Mouse (Mus musculus) midbrain, embryonic 10.5 days (tissue): ENCODE results near the gene Sycn. TPM values are rescaled to one million over a fixed set of nuclear protein-coding genes. Genes with fewer than 3 reads are reported as not detected.
"Not testable (repeated sequence)": the region's sequence is repeated elsewhere in the genome, so short reads cannot be mapped to it uniquely, and the experiment has no call there.

ENCODE experiments used
- DNase-seq: peaks from one replicate; pipeline ENCODE4 v3.0.0-alpha.2; 2017; ENCODE audit warnings: low spot score
- H3K27ac ChIP-seq: fragments of 300-500 bp; sonication (generic); replicated peaks from 2 replicates; pipeline ENCODE4 v1.5.1; 2016; ENCODE audit warnings: mild to moderate bottlenecking
- H3K27me3 ChIP-seq: fragments of 300-500 bp; sonication (generic); 2 replicates; pipeline ENCODE4 v1.6.1; 2016; ENCODE audit warnings: low read depth, mild to moderate bottlenecking; ENCODE audit not compliant: poor library complexity, severe bottlenecking
- H3K36me3 ChIP-seq: fragments of 300-500 bp; sonication (generic); 2 replicates; pipeline ENCODE4 v1.6.1; 2016; ENCODE audit warnings: mild to moderate bottlenecking, moderate library complexity
- H3K4me1 ChIP-seq: fragments of 300-500 bp; sonication (generic); 2 replicates; pipeline ENCODE4 v1.6.1; 2016
- H3K4me3 ChIP-seq: fragments of 300-500 bp; sonication (generic); 2 replicates; pipeline ENCODE4 v1.5.1; 2016; ENCODE audit warnings: mild to moderate bottlenecking, moderate library complexity
- H3K9me3 ChIP-seq: fragments of 300-500 bp; sonication (generic); replicated peaks from 2 replicates; pipeline ENCODE4 v1.6.1; 2016; ENCODE audit warnings: mild to moderate bottlenecking
- WGBS: fragments of 180-500 bp; shearing (Covaris S2); methylation state at CpG from one replicate; pipeline ENCODE4 v1.1.7; 2016; 5-methylcytosine and 5-hydroxymethylcytosine counted together
- polyA plus RNA-seq: library from polyadenylated mRNA; unstranded; fragments of >200 nt; fragmentation: Nextera tagmentation; extraction: Ambion mirVana; gene quantifications from 2 replicates; pipeline ENCODE4 v1.2.1, GENCODE M21; 2016

Gene Sycn
- not detected in 2 replicates for polyA plus RNA-seq

DNA sequence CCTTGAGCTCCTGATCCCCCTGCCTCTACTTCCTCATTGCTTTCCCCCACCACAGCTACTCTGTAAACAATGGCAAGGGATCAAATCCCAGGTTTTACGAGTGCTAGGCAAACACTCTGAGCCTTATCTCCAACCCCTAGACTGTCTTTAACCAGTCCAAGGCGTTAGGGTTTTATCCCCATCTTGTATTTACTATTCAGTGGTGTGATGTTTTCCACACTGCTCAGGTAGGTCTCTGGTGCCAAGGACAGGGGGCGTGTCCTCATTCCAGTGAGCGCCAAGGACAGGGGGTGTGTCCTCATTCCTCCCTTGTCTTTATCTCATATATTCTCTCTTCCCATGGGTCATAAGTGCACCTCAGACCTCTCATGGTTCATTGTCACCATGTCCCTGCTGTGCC is at the start of gene Sycn:
Sycn (plus strand) TSS at position 360 of the 400 bp plus-strand sequence.
- Histone ChIP-seq H3K4me3 (no peak within 1 kb of the TSS), H3K27ac (no peak within 1 kb of the TSS), H3K27me3 (peaks cover 27% of the 10 kb centered on the region), H3K9me3 (0 out of 2 replicates have a peak, but pooled peaks cover 3% of the 10 kb centered on the region), H3K4me1 (peaks cover 23% of the 10 kb centered on the region), H3K36me3 (no peaks in the 10 kb centered on the region)
- DNase-seq: no peak
- WGBS: 76% methylated on average over 4 of the region's 4 CpGs

- no peak for DNase-seq
- H3K27me3 ChIP-seq: peaks cover 39% of the 10 kb centered on the region
- H3K27ac ChIP-seq: no peak overlapping the region
- peaks cover 32% of the 10 kb centered on the region for H3K4me1 ChIP-seq
- H3K9me3 ChIP-seq: no peaks in the 10 kb centered on the region
- H3K4me3 ChIP-seq: no peak overlapping the region
- H3K36me3 ChIP-seq: no peaks in the 10 kb centered on the region
- WGBS: 29% methylated on average over 14 of the region's 14 CpGs
Measured at GRCm38 (mm10) chr7:28490903-28491302, 49.8 kb upstream of the Sycn start.

DNA sequence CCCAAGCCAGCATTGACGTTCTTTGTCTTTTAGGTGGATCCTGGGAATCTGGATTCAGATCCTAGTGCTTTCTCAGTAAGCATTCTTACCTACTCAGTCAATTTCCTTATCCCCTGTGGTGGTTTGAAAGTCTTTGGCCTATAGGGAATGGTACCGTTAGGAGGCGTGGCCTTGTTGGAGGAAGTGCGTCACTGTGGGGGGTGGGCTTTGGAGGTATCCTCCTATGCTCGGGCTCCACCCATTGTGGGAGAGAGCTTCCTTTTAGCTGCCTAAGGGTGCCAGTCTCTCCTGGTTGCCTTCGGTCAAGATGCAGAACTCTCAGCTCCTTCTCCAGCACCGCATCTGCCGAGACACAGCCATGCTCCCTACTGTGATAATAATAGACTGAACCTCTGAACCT is 48.4 kb upstream of the Sycn start:
- 88% methylated on average over 8 of the region's 8 CpGs for WGBS
- no peaks in the 10 kb centered on the region for H3K9me3 ChIP-seq
- peaks cover 26% of the 10 kb centered on the region for H3K27me3 ChIP-seq
- DNase-seq: no peak
- H3K4me1 ChIP-seq: peaks cover 33% of the 10 kb centered on the region
- H3K36me3 ChIP-seq: no peaks in the 10 kb centered on the region
- H3K27ac ChIP-seq: no peak overlapping the region
- H3K4me3 ChIP-seq: no peak overlapping the region

GRCm38 (mm10) chr7:28495426-28495825 is 45.3 kb upstream of the Sycn start:
- Histone ChIP-seq H3K4me3 (no peak overlapping the region), H3K36me3 (no peaks in the 10 kb centered on the region), H3K9me3 (peaks cover 2% of the 10 kb centered on the region; the same call in 1 of the 2 replicates), H3K27me3 (0 out of 2 replicates have a peak, but pooled peaks cover 5% of the 10 kb centered on the region), H3K27ac (no peak overlapping the region), H3K4me1 (peaks cover 20% of the 10 kb centered on the region)
- peak; percentile 31 for DNase-seq
- WGBS: 67% methylated on average over 11 of the region's 11 CpGs

GRCm38 (mm10) chr7:28505585-28505984 is 35.1 kb upstream of the Sycn start:
- H3K4me3 ChIP-seq: no peak overlapping the region
- H3K36me3 ChIP-seq: no peaks in the 10 kb centered on the region
- H3K27ac ChIP-seq: no peak overlapping the region
- no peak for DNase-seq
- H3K27me3 ChIP-seq: no peaks in the 10 kb centered on the region
- WGBS: 10% methylated on average over 5 of the region's 5 CpGs
- H3K9me3 ChIP-seq: peaks cover 14% of the 10 kb centered on the region; the same call in 1 of the 2 replicates
- H3K4me1 ChIP-seq: no peaks in the 10 kb centered on the region

GRCm38 (mm10) chr7:28509121-28509520 is 31.6 kb upstream of the Sycn start:
- not testable (repeated sequence) for H3K27ac ChIP-seq, H3K36me3 ChIP-seq, DNase-seq, H3K27me3 ChIP-seq, H3K4me3 ChIP-seq, H3K9me3 ChIP-seq, H3K4me1 ChIP-seq
- WGBS: 84% methylated on average over 2 of the region's 2 CpGs

DNA sequence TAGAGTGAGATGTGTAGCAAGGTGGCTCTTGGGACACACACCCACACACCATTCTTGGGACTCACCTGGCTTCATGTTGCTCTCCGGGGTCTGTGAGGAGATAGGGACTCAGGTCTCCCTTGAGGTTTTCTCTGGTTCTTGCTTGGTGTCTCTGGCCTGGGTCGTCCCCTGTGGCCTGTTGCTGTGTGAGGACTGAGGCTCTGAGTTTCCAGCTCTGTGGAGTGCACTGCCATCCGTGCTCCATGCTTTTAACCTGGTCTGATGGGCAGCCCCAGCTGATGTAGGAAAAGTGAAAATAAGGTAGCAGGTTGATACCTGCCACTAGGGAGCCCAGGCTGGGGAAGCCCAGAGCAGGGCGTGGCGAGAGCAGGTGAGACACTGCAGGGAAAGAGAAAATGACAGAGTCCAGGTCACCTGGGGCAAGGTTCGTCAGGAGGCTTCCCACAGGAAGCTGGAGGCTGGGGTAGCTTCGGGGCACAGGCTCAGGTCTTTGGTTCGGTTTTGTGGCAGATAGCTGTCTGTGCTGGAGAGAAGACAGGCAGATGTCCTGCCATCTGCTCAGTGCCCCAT is 30.2 kb upstream of the Sycn start, which contains the start of gene Ifnl2:
Ifnl2 (minus strand) TSS at position 51 of the 570 bp plus-strand sequence.
- not testable (repeated sequence) for DNase-seq, H3K27me3 ChIP-seq, H3K4me1 ChIP-seq, H3K27ac ChIP-seq, H3K9me3 ChIP-seq, H3K4me3 ChIP-seq, H3K36me3 ChIP-seq
- WGBS: 73% methylated on average over 8 of the region's 8 CpGs

GRCm38 (mm10) chr7:28511441-28511840 is 29.2 kb upstream of the Sycn start:
- Histone ChIP-seq H3K4me3 (no peak overlapping the region), H3K36me3 (no peaks in the 10 kb centered on the region), H3K27ac (no peak overlapping the region), H3K4me1 (no peaks in the 10 kb centered on the region), H3K27me3 (no peaks in the 10 kb centered on the region), H3K9me3 (no peaks in the 10 kb centered on the region; the same call in 1 of the 2 replicates)
- WGBS: 77% methylated on average over 8 of the region's 8 CpGs
- no peak for DNase-seq

DNA sequence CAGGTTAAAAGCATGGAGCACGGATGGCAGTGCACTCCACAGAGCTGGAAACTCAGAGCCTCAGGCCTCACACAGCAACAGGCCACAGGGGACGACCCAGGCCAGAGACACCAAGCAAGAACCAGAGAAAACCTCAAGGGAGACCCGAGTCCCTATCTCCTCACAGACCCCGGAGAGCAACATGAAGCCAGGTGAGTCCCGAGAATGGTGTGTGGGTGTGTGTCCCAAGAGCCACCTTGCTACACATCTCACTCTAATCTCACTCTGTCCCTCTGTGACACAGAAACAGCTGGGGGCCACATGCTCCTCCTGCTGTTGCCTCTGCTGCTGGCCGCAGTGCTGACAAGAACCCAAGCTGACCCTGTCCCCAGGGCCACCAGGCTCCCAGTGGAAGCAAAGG is 18.1 kb upstream of the Sycn start, which contains the start of gene Ifnl3:
Ifnl3 (plus strand) TSS at position 301 of the 400 bp plus-strand sequence.
- WGBS: 77% methylated on average over 5 of the region's 6 CpGs

DNA sequence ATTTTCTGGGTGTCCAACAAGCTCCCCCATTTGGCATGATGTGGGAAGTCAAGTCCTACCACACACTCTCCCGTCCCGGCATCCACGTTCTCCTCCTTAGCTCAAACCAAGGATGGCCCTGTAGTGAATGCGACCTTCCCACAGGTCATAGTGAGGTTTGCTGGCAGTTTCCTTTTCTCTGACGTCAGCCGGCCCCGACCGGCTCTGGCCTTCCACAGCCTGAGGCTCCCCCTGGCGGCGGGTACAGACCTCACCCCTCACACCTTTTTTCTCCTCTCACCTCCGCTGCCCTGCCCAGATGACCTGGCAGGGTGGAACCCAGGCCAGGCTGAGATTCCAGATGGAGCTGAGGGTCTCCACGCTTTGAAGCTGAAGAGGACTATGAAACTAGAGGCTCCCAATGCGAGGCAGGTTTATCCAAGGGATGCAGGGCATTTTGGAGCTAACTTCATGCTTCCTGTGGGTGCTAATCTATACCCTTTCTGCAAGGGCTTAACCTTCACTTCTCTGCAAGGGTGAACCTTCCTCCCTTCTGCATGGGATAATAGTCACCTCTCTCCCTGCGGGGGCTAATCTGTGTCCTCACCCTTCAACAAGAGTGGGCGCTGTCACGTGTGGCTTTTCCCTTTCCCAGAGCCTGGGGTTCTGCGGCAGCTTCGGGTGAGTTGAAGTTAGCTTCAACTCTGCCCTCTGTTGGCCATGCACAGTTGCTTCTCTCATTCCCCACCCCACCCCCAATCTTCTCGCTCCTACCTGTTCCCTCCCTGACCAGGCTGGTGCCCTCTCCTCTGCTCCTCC is 12.6 kb upstream of the Sycn start:
- H3K4me1 ChIP-seq: peaks cover 10% of the 10 kb centered on the region
- H3K27me3 ChIP-seq: no peaks in the 10 kb centered on the region
- no peak overlapping the region for H3K4me3 ChIP-seq
- H3K36me3 ChIP-seq: no peaks in the 10 kb centered on the region
- no peaks in the 10 kb centered on the region for H3K9me3 ChIP-seq
- DNase-seq: peak; percentile 78
- WGBS: 11% methylated on average over 19 of the region's 19 CpGs
- no peak overlapping the region for H3K27ac ChIP-seq

More for the DNA sequence above, 18.1 kb upstream of the Sycn start, which contains the start of gene Ifnl3:
- H3K36me3 ChIP-seq, DNase-seq, H3K27me3 ChIP-seq, H3K4me1 ChIP-seq, H3K4me3 ChIP-seq, H3K9me3 ChIP-seq, H3K27ac ChIP-seq: not testable (repeated sequence)

DNA sequence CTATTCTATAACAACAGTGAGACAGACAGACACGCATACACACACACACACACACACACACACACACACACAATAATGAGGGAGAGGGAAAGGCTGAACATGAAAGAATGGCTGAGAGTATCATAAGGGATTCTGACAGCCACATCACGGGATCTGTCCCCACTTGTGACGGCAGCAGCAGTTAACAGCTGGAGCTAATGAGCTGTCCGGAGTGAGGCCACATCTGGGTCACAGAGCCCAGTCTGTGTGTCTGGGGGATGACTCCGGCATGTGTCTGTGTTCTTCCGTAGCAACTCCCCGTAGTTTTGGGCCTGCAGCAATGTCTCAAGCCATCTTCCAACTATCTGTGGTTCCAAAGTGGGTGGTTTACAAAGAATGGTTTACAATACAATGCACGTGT is 8.7 kb upstream of the Sycn start:
- no peaks in the 10 kb centered on the region for H3K36me3 ChIP-seq
- H3K4me1 ChIP-seq: peaks cover 10% of the 10 kb centered on the region
- WGBS: 80% methylated on average over 8 of the region's 8 CpGs
- DNase-seq: no peak
- H3K27me3 ChIP-seq: no peaks in the 10 kb centered on the region
- no peak overlapping the region for H3K27ac ChIP-seq
- H3K4me3 ChIP-seq: no peak overlapping the region
- no peaks in the 10 kb centered on the region for H3K9me3 ChIP-seq

DNA sequence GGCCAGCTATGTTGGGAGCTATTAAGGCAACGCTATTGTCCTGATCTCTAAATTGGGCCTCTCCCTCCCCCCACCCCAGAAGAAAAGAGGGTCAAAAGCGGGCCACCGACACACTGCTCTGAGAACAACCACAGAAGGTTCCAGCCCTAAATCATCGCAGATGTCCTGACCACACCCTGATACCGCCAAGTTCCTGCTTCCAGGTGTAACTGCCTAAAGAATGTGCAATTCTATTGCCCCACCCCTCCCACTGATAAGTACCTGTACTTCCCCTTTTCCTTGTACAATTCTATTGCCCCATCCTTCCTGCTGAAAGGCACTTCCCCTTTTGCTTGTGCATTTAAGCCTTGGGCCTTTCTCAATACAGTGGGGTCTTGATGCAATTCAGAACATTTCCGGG is 1.8 kb upstream of the Sycn start:
- H3K9me3 ChIP-seq, H3K4me1 ChIP-seq, H3K27ac ChIP-seq, H3K36me3 ChIP-seq, DNase-seq, H3K4me3 ChIP-seq: not testable (repeated sequence)
- H3K27me3 ChIP-seq: peaks cover 10% of the 10 kb centered on the region
- 93% methylated on average over 6 of the region's 6 CpGs for WGBS

DNA sequence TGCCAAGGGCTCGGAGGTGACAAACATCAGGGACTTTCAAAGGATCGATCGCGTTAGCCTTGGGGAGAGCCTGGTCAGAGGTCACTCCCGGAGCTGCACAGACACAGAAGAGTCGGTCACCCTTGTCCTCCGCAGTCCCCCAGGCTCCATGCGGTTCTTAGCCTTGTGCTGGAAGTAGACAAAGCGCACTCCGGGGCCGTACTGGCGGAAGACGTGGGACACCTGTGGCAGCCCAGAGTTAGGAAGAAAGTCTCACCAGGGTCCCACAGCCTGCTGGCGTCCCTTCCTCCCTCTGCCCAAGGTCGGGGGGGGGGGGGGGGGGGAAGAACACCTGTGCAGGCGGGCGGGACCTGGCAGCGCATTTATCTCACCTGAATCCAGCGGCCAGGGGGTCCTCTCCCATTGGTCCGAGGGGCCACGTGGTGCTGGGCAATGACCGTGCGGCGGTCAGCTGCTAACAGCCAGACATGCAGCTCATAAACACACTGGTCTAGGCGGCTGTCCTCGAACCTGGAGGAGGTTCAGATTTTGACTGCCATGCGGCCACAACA is 3.4 kb downstream of the Sycn start:
- 2% methylated on average over 27 of the region's 27 CpGs for WGBS
- peaks cover 53% of the 10 kb centered on the region for H3K27me3 ChIP-seq
- peak; percentile 64 for DNase-seq
- 0 out of 2 replicates have a peak, but pooled peaks cover 3% of the 10 kb centered on the region for H3K9me3 ChIP-seq
- peak overlapping the region; percentile 81 for H3K27ac ChIP-seq
- no peaks in the 10 kb centered on the region for H3K36me3 ChIP-seq
- H3K4me1 ChIP-seq: peaks cover 40% of the 10 kb centered on the region
- H3K4me3 ChIP-seq: peak overlapping the region; percentile 52
